13 mouse cellular contexts compared by ENCODE assay signal in the genomic region with DNA sequence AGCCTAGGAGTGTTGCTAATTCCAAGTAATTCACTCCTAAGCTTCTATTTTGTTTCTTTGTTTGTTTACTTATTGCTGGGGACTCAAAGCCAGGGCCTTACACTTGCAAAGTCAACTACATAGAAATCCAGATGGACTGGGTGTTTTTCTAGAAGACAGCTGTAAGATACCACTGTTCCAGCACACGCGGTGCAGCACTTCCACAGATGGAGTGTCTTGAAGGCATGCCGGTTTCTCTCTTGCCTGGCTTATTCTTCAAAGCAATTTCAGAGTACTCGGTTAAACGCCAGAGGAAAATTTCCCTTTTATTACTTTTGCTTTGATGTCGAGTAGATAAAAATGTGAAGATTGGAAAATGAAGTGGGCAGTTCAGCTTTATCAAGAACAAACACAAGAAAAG.
"Had no signal": no experiment of that assay in that cellular context is flagged by ENCODE, and none has a peak within 500 bp of the region (broad histone marks: within the 10 kb centered on the region; RNA-seq: fewer than 3 reads in every experiment).

No protein-coding gene starts in this region.

- H3K9ac ChIP-seq: liver, embryonic 15.5 days; lung, embryonic 15.5 days; stomach, embryonic 15.5 days had no signal

- H3K4me3 ChIP-seq: left cerebral cortex, adult 2 months; limb, embryonic 10.5 days; liver, embryonic 15.5 days; lung, embryonic 15.5 days; megakaryocyte, embryonic 14.5 days; stomach, embryonic 15.5 days had no signal

- H3K27ac ChIP-seq: left cerebral cortex, adult 2 months; limb, embryonic 10.5 days; liver, embryonic 15.5 days; lung, embryonic 15.5 days; macrophage; stomach, embryonic 15.5 days had no signal

- H3K36me3 ChIP-seq: limb, embryonic 10.5 days; liver, embryonic 15.5 days; lung, embryonic 15.5 days; stomach, embryonic 15.5 days had no signal

- H3K4me2 ChIP-seq: liver, embryonic 11.5 days; liver, embryonic 15.5 days; lung, embryonic 15.5 days; midbrain, embryonic 11.5 days; stomach, embryonic 15.5 days had no signal

- DNase-seq: kidney, adult 2 months; right cerebral cortex, postnatal 14 days; thymus, postnatal 36 days had no signal

- H3K4me1 ChIP-seq: limb, embryonic 10.5 days; liver, embryonic 15.5 days; lung, embryonic 15.5 days; megakaryocyte, embryonic 14.5 days; stomach, embryonic 15.5 days had no signal

- ATAC-seq: intestine, embryonic 16.5 days had no signal

- H3K9me3 ChIP-seq: limb, embryonic 10.5 days; liver, embryonic 15.5 days; lung, embryonic 15.5 days; stomach, embryonic 15.5 days had no signal

- H3K27me3 ChIP-seq: liver, embryonic 15.5 days; lung, embryonic 15.5 days; megakaryocyte, embryonic 14.5 days; stomach, embryonic 15.5 days had no signal
